Mouse (Mus musculus): ENCODE measurements around the gene Gtpbp1. TPM values are rescaled to one million over a fixed set of nuclear protein-coding genes. Genes with fewer than 3 reads are reported as not detected.

Gtpbp1 gene
- polyA plus RNA-seq (2021; fragmentation: Nextera tagmentation): 10.0 and 12.3 TPM in 2 replicates
- long read RNA-seq, experiment 1, partial matches to known transcripts: 4 of 13 reads
- long read RNA-seq, experiment 1, other reads (novel, unspliced or antisense): 5 of 13 reads
- long read RNA-seq, experiment 2, transcript Gtpbp1-201 (12 exons, 3,449 nt): major isoform, 7 of 29 reads
- long read RNA-seq, experiment 2, partial matches to known transcripts: 17 of 29 reads
- long read RNA-seq, experiment 2, other reads (novel, unspliced or antisense): 3 of 29 reads

DNA sequence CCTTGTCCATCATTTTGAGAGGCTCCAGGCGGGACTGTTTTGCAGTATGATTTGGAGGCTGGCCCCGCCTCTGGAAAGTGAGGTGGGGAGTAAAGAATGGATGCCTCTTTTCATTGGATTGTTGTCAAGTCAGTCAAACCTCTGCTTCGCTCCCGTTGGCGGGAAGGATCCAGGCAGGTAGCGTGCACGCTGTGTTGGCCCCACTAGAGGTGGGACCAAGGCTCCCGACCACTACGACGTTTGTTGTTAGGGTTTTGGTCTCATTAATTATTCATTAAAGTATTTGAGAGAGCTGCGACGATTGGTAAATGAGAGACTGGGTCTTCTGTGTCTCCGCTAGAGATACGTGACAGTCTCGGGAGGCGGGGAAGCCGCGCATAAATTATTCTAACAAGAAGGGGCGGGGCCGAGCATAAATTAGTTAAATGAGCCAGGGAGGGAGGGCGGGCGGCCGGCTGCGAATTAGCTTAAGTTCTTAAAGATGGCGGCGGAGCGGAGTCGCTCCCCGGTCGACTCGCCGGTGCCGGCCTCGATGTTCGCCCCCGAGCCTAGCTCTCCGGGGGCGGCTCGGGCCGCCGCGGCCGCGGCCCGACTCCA lies at the start of gene Gtpbp1:
Gtpbp1 (plus strand) TSS at position 420 of the 597 bp plus-strand sequence.

DNA sequence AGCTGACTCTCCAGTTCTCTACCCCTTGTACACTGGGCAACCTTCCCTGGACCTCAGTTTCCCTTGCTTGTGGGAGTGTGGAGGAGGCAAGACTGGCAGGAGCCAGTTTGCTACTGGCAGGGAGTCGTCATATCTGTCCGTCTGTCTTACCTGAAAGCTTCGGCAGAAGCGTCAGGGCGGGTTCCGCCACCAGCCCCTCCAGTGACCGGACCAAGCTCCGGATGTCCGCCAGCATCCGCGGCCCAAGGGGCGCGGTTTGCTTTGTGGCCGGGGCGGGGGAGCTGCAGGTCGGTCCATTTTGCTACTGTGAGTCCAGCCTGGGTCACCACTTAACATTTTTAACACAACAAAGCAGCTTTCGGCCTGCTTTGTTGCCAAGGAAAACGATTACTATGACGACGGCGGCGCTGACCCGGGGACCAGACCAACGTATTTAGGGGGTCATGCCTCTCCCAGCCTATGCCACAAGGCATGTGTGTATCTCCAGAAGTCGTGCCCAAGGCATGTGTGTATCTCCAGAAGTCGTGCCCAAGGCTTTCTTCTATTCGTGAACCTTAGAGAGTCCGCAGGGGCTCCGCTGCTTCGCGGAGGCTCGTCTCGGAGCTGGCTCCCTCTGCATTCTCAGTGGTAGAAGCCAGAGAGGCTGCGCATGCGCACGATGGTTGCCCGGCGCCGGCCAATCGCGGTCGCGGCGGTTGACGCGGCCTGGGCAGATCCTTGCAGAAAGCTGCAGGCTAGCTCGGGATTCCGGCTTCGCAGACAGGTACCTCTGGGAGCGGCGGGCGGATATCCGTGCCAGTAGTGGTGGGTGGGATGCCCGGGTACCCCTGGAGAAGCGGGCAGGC lies 31.9 kb upstream of the Gtpbp1 start, which contains the start of the genes Fam227a and Cby1:
Fam227a (minus strand) TSS at position 426 of the 845 bp plus-strand sequence.
Cby1 (plus strand) TSS at position 669 of the 845 bp plus-strand sequence.

DNA sequence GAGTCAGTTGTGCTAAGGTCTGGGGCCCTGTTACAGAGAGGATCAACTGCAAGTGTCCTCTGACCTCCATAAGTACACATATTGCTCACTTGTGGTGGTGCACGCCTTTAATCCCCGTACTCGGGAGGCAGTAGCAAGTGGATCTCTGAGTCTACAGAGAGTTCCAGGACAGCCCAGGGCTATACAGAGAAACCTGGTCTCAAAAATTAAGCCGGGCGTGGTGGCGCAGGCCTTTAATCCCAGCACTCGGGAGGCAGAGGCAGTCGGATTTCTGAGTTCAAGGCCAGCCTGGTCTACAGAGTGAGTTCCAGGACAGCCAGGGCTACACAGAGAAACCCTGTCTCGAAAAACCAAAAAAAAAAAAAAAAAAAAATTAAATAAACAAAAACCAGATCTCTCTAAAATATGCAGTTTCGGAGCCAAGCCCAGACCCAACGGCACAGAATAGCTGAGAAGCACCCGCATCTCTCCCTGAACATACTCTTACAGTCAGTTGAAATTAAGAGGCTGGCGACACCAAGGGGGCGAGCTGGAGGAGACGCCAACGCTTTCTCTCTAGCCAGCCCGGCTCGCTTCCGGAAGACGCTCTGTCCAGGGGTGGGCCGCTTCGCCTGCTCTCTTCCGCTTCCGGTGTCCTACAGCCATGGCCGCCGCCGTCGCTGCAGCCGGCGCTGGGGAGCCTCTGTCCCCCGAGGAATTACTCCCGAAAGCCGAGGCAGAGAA lies 20.2 kb upstream of the Gtpbp1 start, which contains the start of gene Tomm22:
Tomm22 (plus strand) TSS at position 613 of the 723 bp plus-strand sequence.

DNA sequence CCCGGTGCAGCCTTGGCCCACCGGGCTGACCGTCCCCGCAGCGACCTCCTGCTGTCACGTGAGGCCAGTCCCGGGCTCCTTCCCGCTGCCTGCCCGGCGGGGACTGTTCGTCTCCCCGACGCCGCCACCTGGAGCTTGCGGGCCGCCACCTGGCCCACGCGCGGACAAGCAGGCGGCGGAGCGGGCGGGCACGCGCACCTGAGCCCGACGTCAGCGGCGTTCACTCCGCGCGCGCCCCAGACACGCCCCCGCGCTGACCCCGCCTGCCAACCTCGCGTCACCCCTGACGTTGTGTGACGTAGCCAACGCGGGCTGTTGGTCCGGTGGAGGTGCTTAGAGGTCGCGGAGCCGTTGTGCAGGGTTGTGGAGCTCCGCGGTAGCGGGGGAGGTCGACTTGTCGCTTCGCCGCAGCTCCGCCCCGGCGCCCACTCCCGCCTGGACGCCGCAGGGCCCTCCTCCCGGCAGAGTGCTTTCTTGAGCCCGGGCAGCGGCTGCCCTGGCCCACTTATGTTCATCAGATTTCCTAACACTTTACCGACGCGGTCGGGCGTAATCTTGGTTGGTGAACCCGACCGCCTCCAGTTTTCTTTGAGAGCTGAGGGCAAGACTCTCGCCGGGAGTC lies 2.9 kb upstream of the Gtpbp1 start, which contains the start of gene Josd1:
Josd1 (minus strand) TSS at position 274 of the 622 bp plus-strand sequence.

DNA sequence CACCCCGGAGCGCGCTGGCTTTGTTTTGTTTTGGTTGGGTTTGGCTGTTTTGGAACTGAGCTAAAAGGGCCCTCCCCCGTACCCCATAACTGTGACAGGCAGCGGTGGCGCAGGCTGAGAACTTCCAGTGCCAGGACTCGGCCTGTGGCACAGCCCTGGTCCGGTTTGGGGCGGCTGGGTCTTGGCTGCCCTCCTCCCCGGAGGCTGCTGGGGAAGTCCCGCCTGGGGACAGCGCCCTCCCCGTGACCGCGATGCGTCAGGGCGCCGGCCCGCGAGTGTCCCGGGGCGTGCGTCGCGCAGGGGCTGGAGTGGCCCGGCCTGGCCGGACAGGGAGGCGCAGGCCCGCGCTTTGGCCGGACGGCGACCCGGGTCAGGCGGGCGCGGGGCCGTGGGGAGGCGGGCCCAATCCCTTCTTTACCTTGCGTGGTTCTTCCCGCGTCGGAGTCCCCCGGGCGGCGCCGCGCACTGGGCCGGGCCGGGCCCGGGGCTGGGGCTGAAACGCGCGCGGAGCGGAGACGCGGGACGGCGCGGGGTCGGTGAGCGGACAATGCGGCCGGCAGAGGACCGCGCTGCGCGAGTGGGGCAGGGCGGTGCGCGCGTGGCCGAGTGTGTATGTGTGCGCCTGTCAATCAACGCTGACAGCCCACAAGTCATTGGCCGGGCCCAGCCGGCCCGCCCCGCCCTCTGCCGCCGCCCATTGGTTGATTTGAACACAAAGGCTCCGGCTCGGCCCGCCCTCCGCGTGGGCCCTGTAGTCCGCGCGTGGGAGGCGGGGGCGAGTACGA lies 51.5 kb downstream of the Gtpbp1 start, which contains the start of gene Sun2:
Sun2 (minus strand) TSS at position 616 of the 785 bp plus-strand sequence.

Other genes starting within 250 kb of the Gtpbp1 start
- 26.7 and 27.5 TPM in 2 replicates for gene Csnk1e, start 235.3 kb upstream of the Gtpbp1 start, polyA plus RNA-seq (2021; fragmentation: Nextera tagmentation)
- gene Kcnj4, start 185.6 kb upstream of the Gtpbp1 start, polyA plus RNA-seq (2021; fragmentation: Nextera tagmentation): 2.4 and 3.0 TPM in 2 replicates
- gene Kdelr3, start 174.4 kb upstream of the Gtpbp1 start, polyA plus RNA-seq (2021; fragmentation: Nextera tagmentation): 1.2 and 2.1 TPM in 2 replicates
- gene Ddx17, start 144.1 kb upstream of the Gtpbp1 start, polyA plus RNA-seq (2021; fragmentation: Nextera tagmentation): 12.5 and 12.6 TPM in 2 replicates
- gene Dmc1, start 85.7 kb upstream of the Gtpbp1 start, polyA plus RNA-seq (2021; fragmentation: Nextera tagmentation): not detected in 2 replicates
- gene Fam227a, start 31.9 kb upstream of the Gtpbp1 start, polyA plus RNA-seq (2021; fragmentation: Nextera tagmentation): 0.62 and 0.80 TPM in 2 replicates
- gene Cby1, start 31.6 kb upstream of the Gtpbp1 start, polyA plus RNA-seq (2021; fragmentation: Nextera tagmentation): 68.4 and 69.4 TPM in 2 replicates
- 165 and 171 TPM in 2 replicates for gene Tomm22, start 20.0 kb upstream of the Gtpbp1 start, polyA plus RNA-seq (2021; fragmentation: Nextera tagmentation)
- gene Josd1, start 2.9 kb upstream of the Gtpbp1 start, polyA plus RNA-seq (2021; fragmentation: Nextera tagmentation): 5.0 and 5.2 TPM in 2 replicates
- gene Sun2, start 51.7 kb downstream of the Gtpbp1 start, polyA plus RNA-seq (2021; fragmentation: Nextera tagmentation): 8.1 and 9.3 TPM in 2 replicates
- 123 and 139 TPM in 2 replicates for gene Dnal4, start 87.0 kb downstream of the Gtpbp1 start, polyA plus RNA-seq (2021; fragmentation: Nextera tagmentation)
- 90.1 and 132 TPM in 2 replicates for gene Nptxr, start 113.9 kb downstream of the Gtpbp1 start, polyA plus RNA-seq (2021; fragmentation: Nextera tagmentation)
- gene Npcd, start 143.4 kb downstream of the Gtpbp1 start, polyA plus RNA-seq (2021; fragmentation: Nextera tagmentation): 3.5 and 35.6 TPM in 2 replicates
- gene Cbx6, start 143.8 kb downstream of the Gtpbp1 start, polyA plus RNA-seq (2021; fragmentation: Nextera tagmentation): 44.2 and 51.6 TPM in 2 replicates
- gene Apobec3, start 200.8 kb downstream of the Gtpbp1 start, polyA plus RNA-seq (2021; fragmentation: Nextera tagmentation): 2.9 and 3.3 TPM in 2 replicates

Measured in layer of hippocampus, adult 6 months (tissue).